Mouse (Mus musculus): ENCODE measurements around the gene Hddc3. TPM values are rescaled to one million over a fixed set of nuclear protein-coding genes. Genes with fewer than 3 reads are reported as not detected.

Gene Hddc3
- total RNA-seq, 1 experiment from 2014 or later = 18.4 TPM

- ATAC-seq (replicated peaks; ENCODE audit: low read depth, poor library complexity, severe bottlenecking) = peak; percentile 60
Observed at GRCm38 (mm10) chr7:80368635-80369421, 25.9 kb downstream of the Hddc3 start.

- no peak for ATAC-seq (replicated peaks; ENCODE audit: low read depth, poor library complexity, severe bottlenecking)
Observed at GRCm38 (mm10) chr7:80369461-80369860, 26.6 kb downstream of the Hddc3 start.

GRCm38 (mm10) chr7:80369967-80370431 is 27.1 kb downstream of the Hddc3 start:
- ATAC-seq (replicated peaks; ENCODE audit: low read depth, poor library complexity, severe bottlenecking) = no peak

- ATAC-seq (replicated peaks; ENCODE audit: low read depth, poor library complexity, severe bottlenecking) = peak; percentile 37
Observed at GRCm38 (mm10) chr7:80370649-80371040, 27.7 kb downstream of the Hddc3 start.

- peak; percentile 20; the same call in 1 of the 2 replicates for ATAC-seq (replicated peaks; ENCODE audit: low read depth, poor library complexity, severe bottlenecking)
Observed at GRCm38 (mm10) chr7:80371041-80371751, 28.3 kb downstream of the Hddc3 start, which contains the start of gene Man2a2. Man2a2 (minus strand) TSS chr7:80371375.

GRCm38 (mm10) chr7:80372166-80372565 is 29.3 kb downstream of the Hddc3 start:
- no peak for ATAC-seq (replicated peaks; ENCODE audit: low read depth, poor library complexity, severe bottlenecking)

- no peak for ATAC-seq (replicated peaks; ENCODE audit: low read depth, poor library complexity, severe bottlenecking)
Observed at GRCm38 (mm10) chr7:80372667-80373066, 29.8 kb downstream of the Hddc3 start.

GRCm38 (mm10) chr7:80373352-80373751 is 30.4 kb downstream of the Hddc3 start:
- no peak for ATAC-seq (replicated peaks; ENCODE audit: low read depth, poor library complexity, severe bottlenecking)

- peak; percentile 12 for ATAC-seq (replicated peaks; ENCODE audit: low read depth, poor library complexity, severe bottlenecking)
Observed at GRCm38 (mm10) chr7:80373850-80374249, 30.9 kb downstream of the Hddc3 start.

- ATAC-seq (replicated peaks; ENCODE audit: low read depth, poor library complexity, severe bottlenecking) = no peak
Observed at GRCm38 (mm10) chr7:80374280-80374679, 31.4 kb downstream of the Hddc3 start.

GRCm38 (mm10) chr7:80374733-80375132 is 31.8 kb downstream of the Hddc3 start:
- ATAC-seq (replicated peaks; ENCODE audit: low read depth, poor library complexity, severe bottlenecking) = no peak

- peak; percentile 39 for ATAC-seq (replicated peaks; ENCODE audit: low read depth, poor library complexity, severe bottlenecking)
Observed at GRCm38 (mm10) chr7:80375376-80376039, 32.6 kb downstream of the Hddc3 start.

GRCm38 (mm10) chr7:80376192-80376591 is 33.3 kb downstream of the Hddc3 start:
- ATAC-seq (replicated peaks; ENCODE audit: low read depth, poor library complexity, severe bottlenecking) = no peak

- ATAC-seq (replicated peaks; ENCODE audit: low read depth, poor library complexity, severe bottlenecking) = no peak
Observed at GRCm38 (mm10) chr7:80377471-80377870, 34.6 kb downstream of the Hddc3 start.

- ATAC-seq (replicated peaks; ENCODE audit: low read depth, poor library complexity, severe bottlenecking) = 0 out of 2 replicates have a peak, but pooled peaks have one; percentile 24
Observed at GRCm38 (mm10) chr7:80379531-80379930, 36.6 kb downstream of the Hddc3 start.

- no peak for ATAC-seq (replicated peaks; ENCODE audit: low read depth, poor library complexity, severe bottlenecking)
Observed at GRCm38 (mm10) chr7:80382919-80383318, 40.0 kb downstream of the Hddc3 start.

GRCm38 (mm10) chr7:80386235-80386930 is 43.5 kb downstream of the Hddc3 start:
- peak; percentile 79 for ATAC-seq (replicated peaks; ENCODE audit: low read depth, poor library complexity, severe bottlenecking)

GRCm38 (mm10) chr7:80387033-80387632 is 44.2 kb downstream of the Hddc3 start:
- no peak for ATAC-seq (replicated peaks; ENCODE audit: low read depth, poor library complexity, severe bottlenecking)
